Mouse (Mus musculus): ENCODE data around the gene Gnb2.

GRCm38 (mm10) chr5:137525511-137525910 is 7.8 kb downstream of the Gnb2 start:
- TF ChIP-seq POLR2A (IDR thresholded peaks at IDR 0.05; ENCODE audit: control insufficient read depth, extremely low read depth, insufficient read depth, low read length, poor library complexity) (no peak), CTCF (IDR thresholded peaks at IDR 0.05; ENCODE audit: borderline replicate concordance, control insufficient read depth, extremely low read depth, insufficient read depth, low read length, poor library complexity) (no peak)

Measured in thymus, adult 2 months (tissue).